Mouse (Mus musculus): ENCODE measurements around the gene Gm45062.
"Not testable (repeated sequence)": the region's sequence is repeated elsewhere in the genome, so short reads cannot be mapped to it uniquely, and the experiment has no call there.

Gm45062 gene

DNA sequence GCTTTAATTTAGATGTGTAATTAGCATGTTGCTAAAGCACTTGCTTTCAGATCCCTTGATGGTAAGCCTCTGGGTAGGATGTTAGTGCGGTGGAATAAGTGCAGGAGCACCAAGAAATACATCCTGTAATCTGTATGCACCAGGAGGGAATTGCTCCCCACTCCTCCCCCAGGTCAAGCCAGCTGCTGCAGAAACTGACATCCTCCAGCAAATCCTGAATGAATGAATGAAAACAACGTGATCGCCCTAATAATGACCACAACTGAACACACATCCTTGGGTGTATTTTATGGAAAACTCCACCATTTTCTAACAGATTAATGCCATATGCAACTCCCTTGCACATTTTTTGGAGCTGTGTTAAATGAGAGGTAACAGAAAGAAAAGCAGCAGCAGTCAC lies 252.2 kb downstream of the Gm45062 start:
- no peak for DNase-seq

DNA sequence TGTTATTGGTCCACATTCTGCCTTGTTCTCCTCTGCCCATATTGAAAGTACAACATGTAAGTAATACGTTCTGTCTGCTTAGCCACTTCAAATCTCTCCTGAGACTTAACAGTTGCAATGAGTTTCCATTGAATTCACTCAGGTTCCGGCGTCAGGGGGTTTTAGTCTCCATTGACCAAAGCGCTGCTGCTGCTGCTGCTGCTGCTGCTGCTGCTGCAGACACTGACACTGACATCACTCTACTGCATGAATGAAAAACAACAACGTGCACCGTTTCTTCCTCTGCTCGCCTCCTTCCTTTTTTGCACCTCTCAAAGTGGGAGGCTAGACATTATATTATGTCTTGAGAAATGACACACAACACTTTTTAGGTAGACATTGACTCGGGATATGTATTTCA lies 253.2 kb downstream of the Gm45062 start:
- no peak for DNase-seq

DNA sequence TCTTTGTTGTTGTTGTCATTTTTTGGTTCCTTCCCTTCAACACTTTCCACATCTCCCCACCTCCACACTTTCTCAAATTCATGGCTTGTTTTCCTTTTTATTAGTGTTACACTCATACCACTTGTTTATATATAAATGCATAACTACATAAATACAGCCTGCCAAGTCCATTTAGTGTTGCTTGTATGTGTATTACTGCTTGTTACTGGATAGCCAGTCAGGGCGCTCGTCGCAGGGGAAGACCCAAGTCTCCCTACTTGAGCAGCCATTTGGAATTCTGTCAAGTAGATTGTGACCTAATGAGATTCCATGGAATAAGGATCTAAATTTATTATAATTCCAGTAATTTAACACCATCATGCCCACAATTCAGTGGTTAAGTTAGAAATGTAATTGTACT lies 260.4 kb downstream of the Gm45062 start:
- no peak for DNase-seq

DNA sequence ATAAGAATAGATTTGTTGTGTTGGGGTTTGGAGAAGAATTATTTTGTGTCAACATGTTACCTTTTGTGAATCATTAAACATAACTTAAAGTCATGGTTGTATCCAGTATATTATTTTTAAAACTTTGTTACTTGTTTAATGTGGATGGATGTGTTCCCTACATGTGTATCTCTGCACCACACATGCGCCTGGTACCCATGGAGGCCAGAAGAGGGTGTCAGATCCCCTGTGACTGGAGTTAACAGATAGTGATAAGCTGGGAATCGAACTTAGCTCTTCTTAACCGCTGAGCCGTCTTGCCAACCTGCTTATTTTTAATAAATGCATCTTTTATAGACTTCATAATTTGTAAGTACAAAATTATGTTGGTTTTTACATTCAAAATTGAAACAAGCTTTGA lies 262.0 kb downstream of the Gm45062 start:
- DNase-seq, result no peak

DNA sequence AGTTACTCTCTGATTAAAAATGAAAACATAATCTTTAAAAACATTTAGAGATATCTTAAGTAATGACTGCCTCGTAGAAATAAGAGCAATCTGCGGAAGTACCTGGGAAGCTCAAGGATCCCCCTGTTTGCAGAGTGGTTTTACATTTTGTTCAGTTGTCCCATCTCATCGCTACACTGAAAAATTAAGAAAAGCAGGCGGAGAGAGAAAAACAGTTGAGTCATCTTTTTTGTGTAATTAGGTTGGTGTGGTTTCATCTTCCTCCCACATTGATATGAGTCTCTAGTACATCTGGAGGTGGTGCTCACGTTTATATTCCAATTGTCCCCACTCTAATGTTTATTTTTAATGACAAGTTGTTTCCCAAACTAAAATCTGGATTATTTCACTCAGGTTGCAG lies 265.5 kb downstream of the Gm45062 start:
- DNase-seq, result no peak

DNA sequence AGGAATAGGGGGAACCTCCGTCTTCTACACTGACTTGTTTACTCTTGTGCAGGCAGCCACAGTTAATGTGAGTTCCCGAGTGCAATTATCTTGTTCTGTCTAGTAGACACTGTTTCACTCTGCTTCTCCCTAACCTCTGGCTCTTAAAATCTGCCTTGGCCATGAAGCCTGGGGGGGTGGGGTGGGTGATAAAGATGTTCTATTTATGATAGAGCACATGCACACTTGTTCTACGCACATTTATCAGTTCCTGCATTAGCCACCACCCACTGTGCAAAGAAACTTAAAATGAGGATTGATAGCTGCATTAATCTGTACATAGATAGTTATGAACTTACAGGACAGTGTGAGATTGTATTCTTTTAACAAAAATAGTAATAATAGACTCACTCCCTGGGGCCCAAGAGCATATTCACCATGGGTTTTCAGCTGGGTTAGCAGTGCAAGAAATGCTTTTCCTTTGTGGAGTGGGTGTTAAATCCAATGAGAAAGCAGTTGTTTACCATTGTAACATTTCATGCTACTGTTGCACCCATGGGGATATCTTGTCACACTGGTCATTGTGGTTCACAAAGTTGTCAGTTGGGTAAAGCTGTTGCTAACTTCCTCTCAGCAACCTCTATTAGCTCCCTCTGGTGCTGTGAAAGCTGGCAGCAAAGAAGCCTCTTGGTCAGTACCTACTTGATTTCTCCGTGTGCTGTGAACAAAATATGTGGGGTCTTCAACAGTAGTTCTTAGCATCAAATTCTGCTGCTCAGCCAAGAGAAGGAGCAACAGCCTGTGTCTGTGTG lies 272.0 kb downstream of the Gm45062 start:
- DNase-seq, result no peak

DNA sequence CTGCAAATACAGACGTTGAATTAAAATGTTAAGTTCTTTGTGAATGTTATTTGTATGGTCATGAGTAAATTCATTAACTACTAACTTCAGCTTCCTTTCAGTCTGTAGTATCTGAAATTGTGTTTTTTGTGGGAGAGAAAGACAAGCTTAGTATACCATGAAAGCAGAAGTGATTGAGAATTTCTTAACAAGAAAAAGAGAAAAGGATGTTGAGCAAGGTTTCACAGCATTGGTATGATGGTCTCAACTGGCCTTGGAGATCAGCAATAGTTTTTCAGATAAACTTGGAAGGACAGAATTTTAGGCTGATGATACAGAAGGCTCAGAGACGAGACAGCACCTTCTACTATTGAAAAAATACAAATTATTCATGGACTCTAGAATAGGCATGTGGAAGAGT lies 277.7 kb downstream of the Gm45062 start:
- DNase-seq, result no peak

DNA sequence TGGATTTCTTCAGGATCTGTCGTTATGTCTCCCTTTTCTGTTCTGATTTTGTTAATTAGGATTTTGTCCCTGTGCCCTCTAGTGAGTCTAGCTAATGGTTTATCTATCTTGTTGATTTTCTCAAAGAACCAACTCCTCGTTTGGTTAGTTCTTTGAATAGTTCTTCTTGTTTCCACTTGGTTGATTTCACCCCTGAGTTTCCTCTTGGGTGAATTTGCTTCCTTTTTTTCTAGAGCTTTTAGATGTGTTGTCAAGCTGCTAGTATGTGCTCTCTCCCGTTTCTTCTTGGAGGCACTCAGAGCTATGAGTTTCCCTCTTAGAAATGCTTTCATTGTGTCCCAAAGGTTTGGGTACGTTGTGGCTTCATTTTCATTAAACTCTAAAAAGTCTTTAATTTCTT lies 282.3 kb downstream of the Gm45062 start:
- DNase-seq, result not testable (repeated sequence)

DNA sequence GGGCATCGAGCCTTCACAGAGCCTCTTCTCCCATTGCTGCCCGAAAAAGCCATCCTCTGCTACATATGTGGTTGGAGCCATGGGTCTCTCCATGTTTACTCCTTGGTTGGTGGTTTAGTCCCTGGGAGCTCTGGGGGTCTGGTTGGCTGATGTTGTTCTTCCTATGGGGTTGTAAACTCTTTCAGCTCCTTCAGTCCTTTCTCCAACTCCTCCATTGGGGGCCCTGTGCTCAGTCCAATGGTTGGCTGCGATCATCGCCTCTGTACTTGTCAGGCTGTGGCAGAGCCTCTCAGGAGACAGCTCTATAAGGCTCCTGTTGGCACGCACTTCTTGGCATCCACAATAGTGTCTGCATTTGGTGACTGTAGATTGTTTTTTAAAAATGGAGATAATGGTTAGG lies 285.6 kb downstream of the Gm45062 start:
- DNase-seq, result no peak

DNA sequence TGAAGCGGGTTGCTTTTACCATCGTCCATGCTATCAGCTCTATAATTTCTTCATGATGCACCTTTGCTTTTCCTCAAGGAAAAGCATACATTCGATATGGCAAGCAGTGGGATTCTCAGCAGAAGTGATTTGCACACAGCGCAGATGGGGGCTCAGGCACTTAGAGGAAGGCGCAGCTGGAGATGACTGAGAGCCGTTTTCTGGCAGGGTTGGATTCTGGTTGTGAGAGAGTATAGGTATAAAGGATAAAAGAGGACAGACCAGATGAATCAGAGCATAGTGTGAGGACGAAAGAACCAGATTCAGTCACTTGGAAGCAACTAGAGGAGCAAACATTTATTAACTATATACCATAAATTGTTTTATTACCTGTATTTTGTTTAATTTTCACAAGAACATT lies 286.5 kb downstream of the Gm45062 start:
- DNase-seq, result no peak

DNA sequence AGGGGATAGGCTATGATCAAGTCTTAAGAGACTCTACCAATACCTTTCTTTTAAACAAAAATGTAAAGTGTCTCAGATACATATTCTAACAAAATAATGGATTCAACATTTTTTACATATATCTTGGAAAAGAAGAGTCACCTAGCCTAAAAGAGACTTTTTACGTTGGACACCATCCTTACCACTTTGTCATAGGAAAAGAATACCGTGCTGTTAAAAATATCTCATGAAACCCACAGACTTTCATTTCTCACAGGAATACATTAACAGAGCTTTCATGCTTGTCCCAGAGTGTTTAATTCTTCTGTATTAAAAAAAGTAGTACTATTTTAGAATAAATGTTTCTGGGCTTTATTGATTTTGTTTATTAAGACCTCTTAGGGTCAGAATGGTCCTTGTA lies 291.9 kb downstream of the Gm45062 start:
- no peak for DNase-seq

DNA sequence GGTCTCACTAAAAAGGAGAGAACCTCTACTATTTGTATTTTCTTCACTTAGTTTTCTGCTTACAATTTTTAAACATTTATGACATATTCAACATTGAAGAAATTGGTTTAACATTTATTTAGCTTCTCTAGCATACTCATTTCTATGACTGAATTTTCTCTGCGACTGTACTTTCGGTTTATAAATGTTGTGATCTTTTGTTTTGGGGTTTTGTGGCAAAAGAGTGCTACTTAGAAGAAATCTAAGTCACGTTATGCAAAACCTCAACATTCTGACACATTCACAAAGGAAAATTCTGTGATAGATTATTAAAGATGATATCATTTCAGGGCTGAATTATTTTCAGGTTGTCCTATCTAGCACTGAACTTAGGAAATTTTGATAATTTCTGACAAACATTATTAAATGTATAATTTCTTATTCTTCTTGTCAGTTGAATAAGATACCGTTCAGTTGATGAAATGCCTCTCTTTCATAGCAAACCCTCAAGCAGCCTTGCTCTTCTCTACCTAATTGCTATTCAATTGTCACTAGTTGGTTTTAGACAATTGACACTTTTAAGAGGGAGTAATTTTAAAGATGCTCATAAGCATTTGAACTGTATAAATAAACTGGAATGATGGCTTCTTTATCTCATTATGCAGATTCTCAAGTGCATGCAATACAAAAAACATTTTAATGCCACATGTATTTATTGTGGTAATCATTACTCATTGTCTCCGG lies 297.8 kb downstream of the Gm45062 start:
- no peak for DNase-seq

DNA sequence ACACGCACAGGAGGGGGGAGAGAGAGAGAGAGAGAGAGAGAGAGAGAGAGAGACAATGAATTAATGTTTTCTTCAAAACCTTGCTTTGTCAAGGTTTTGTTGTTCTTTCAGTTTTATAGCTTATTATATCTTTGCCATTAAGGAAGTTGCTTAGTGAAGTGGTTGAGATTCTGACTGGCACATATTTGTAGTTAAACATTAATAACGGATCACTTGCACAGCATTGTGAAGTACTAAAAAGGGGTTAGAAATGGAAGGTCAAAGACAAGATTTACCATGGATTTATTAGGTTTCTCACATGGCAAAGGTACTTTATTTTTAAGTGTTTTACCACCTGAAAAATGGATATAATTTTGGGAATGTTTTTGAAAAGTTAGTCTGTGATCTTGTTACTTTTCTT lies 301.4 kb downstream of the Gm45062 start:
- no peak for DNase-seq

DNA sequence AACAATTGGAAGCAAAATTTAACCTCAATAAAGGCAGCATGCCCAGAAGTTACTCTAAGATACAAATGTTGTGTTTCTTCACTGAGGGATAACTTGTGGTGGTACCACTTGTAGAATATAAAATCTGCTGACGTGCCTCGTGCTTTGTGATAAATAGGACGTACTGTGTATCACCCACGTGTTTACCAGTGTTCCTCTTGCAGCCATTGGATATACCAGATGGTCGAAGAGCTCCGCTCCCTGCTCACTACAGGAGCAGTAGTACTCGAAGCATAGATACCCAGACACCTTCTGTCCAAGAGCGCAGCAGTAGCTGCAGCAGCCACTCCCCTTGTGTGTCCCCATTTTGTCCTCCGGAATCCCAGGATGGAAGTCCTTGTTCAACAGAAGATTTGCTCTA lies 323.1 kb downstream of the Gm45062 start:
- DNase-seq, result peak; percentile 53

DNA sequence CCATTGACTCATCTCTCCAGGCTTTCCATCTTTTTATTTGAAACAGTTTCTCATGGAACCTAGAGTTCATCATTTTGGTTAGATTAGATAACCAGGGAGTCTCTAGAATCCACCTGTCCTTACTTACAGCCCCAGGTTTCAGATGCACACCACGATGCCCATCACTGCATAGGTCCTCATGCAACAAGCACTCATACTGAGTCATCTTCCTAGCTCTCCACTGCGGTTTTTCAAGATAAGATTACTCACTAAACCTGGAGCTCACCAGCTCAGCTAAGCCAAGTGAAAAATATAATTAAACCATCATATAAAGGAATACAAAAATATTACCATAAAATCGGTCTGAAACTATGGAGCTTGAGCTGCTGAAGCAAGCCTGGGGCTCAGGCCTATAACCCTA lies 324.6 kb downstream of the Gm45062 start:
- no peak for DNase-seq

DNA sequence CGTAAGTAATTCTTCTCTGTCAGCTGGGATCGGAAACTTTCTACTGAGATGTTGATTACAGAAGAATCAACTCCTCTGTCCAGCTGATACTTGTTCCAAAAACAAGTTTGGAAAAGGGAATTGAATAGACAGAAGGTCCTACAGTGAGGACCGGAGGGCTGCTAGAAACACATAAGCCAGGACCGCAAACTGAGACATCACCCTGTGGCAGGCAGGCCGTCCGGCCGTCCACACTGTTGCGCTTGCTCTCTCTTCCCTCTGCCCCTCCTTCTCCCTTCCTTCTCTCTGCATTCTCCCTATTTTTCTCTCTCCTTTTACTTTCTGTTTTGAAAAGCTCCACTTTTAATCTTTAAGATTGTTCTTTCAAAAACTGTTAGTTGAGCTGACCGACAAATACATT lies 332.4 kb downstream of the Gm45062 start:
- DNase-seq, result no peak

DNA sequence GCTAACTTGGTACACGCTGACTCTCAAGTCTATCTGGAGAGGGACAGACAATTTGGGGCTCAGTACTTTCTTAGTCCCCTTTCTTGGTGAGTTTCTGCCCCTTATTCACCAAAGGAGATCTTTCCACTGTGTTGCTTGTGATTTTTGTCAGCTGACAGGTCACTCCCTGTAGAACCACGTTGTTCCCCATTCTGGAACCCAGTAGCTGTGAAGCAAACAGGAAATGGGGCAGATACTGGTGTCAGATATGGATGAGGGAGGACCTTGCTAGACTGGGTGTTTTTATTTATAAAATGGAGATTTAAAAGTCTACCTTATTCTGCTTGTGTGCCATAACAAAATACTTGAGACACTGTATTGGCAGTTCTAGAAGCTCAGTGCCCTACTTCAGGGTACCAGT lies 358.1 kb downstream of the Gm45062 start:
- DNase-seq, result no peak

DNA sequence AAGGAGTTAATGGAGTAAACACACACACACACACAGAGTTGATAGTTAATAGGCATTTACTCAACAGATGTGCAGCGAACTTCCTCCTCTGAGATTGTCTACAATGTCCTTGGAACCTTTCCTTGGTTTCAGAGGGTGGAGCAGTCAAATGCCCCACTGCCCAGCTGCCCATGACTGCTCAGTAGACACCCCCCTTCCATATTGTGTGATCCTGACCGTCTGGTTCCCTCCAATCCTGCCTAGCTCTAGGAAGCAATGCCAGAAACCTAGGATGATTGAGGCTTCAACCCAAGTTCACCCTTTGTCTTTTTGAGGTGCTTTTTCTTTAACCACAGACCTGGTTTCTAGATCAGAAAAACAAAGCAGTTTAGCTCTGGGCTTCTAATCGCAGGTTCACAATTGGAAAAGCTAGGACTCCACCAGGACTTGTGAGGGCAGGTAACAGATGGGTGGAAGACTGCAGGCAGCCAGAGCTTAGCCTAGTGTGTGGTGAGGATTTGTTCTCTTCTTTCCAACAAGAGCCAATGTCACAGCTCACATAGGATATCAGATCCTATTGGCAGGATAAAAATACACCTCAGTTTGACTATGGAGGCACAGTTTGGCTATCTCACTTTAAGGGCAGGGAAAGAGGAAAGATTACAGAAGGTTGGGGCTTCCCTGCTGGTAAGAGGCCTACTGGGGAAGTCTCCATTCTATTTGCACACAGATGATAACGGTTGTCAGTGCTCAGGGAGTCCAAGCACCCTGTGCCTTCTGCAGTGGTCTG lies 360.5 kb downstream of the Gm45062 start:
- no peak for DNase-seq

DNA sequence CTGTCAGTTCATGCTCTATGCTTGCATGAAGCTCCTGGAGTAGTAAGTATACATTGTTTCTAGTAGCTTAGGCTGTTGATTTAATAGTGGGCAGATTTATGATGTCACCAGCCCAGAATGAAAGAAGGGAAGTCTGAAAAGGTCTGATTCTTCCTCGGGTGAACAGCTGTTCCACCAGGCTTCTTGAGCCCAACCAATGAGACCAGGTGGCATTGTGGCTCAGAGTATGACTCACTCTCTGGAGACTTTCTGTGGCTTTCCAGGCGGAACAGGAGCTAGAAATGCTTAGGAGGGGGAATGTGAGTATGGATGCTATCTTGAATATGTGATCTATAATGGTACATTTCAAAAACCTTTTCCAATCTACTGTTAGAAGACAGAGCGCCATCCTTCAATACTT lies 363.8 kb downstream of the Gm45062 start:
- DNase-seq, result no peak

DNA sequence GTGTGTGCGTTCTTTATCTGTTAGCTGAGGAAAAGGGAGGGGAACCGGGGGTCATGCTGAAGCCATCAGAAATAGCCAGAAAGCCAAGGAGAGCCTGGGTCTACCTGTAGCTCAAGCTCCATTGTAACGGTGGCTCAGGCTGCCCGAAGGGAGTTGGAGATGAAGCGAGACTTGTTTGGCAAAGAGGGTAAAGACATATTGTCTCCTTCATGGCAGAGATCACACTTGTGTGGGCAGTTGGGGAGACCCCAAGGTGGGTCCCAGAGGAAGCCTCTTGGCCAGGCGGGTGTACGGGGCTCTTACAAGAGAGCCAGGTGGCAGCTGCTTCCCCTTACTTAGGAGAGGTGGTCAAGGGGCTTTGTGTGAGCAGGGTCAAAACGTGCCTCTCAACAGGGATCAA lies 369.0 kb downstream of the Gm45062 start:
- no peak for DNase-seq

DNA sequence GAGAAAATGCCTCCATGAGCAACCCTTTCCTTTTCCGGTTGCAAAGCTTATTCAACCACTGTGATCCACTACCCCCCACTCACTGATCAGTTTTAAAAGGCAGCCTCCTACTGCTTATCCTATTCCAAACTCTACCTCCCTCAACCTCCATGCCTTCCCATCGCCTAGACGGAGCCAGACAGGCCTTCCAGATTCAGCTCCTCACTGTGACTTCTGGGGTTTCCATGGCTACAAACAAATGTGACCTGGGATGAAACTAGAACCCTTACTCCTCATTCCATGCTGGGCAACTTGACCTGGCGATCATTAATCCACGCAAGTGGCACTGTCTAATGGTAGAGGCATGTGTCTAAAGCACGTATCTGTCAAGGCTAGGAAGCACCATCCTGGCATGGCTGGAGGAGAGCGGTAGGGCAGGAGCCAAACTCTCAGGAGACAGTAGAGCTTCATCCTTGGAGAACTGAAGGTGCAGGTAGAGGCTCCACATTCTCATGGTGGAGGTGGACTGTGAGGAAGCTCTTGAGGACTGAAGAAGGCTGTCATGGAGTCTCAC lies 369.5 kb downstream of the Gm45062 start:
- no peak for DNase-seq

DNA sequence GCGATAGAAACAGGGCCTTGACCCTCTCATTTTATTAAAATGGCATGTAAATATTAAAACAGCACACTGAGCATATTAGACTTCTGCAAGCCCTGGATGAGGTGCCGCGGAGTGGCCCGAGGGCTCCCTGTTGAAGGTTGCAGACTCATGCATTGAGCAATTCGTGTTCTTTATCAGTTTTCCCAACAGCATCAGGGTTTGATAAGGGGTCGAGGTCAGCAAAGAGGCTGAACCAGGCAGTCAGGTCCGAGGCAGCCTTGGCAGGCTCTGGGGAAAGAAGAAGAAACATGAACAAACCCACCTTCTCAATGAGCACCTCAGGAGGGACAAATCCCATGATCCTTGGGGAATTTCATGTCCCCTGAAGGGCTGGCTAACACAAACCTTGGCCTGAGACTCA lies 371.3 kb downstream of the Gm45062 start:
- DNase-seq, result no peak

DNA sequence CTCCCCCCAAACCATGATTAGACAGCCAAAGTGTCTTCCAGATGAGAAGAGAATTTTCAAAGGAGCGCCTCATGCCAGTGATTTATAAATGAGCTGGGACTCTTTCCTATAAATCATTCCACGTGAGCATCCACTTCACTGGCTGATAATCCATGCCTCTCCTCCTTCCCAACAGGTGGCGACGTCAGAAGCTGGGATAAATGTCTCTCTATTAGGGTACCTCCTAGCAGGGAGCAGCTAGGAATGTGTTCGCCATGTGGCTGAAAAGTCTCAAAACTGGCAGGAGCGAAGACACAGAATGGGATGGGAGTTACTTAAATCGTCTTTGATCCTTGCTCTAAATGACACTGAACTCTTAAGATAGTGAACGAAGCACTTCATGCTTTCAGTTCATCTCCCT lies 372.1 kb downstream of the Gm45062 start:
- no peak for DNase-seq

Measured in layer of hippocampus, adult 9-11 months (tissue).